In the genomic region with DNA sequence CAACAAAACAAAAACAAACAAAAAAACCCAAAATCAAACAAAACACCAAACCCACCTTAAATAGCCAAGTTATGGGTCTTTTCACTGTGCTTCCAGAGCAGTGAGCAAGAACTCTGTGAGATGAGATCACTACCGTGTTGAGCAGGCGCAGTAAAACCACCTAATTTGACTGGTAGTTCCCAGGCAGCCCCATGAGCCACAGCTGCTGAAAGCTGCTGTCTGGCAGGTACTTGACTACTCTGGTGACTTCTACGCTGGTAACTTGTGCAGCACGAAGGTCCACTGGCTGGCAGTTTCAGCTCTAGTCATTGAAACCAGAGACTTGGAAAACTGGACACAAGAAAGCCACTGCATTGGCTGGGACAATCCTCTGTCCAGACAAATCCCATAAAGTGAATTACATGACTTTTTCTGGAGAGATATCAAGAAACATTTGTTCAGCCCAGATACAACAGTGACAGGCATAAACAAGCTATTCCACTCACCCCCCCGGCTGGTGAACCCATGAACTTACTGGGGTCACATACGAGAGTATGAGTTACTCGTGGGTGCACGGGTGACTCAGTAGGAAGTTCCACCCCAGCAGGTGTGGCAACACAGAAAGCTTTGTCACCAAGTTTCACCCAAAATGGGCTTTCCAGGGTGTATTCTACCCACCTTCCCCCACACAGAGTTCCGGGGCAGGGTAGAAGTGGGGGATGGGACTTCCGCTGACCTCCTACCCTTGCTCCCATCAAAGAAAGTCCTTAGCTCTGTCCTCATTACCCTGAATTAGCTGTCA, we compare ENCODE assay signal across 12 mouse cellular contexts. TPM values are rescaled to one million over a fixed set of nuclear protein-coding genes. Genes with fewer than 3 reads are reported as not detected.
A peak's percentile ranks its signal among the peaks of the same experiment; 100 is the strongest.
DNase-seq lines count a peak whose midpoint lies in the region; ATAC-seq and TF ChIP-seq lines count a peak whose summit lies in the region.
"Had no signal": no experiment of that assay in that cellular context is flagged by ENCODE, and none has a peak within 500 bp of the region (broad histone marks: within the 10 kb centered on the region; RNA-seq: fewer than 3 reads in every experiment).

No protein-coding gene starts in this region.

- H3K9me3 ChIP-seq in CH12.LX (replicated peaks; ENCODE audit: low read length), result peaks cover 24% of the 10 kb centered on the region
- H3K9me3 ChIP-seq: heart, embryonic 15.5 days had no signal

- H3K4me1 ChIP-seq in CH12.LX (ENCODE audit: control insufficient read depth in 1 of 2, insufficient read depth in 2 of 2), result peaks cover 9 to 47% of the 10 kb centered on the region in 2 experiments
- H3K4me1 ChIP-seq: heart, embryonic 15.5 days had no signal

- TF ChIP-seq POLR2A in CH12.LX (IDR thresholded peaks at IDR 0.05; ENCODE audit: low read depth, low read length), result peak; percentile 60

- DNase-seq in heart, adult 11 months, result peak; percentile 84
- no peak for DNase-seq in heart, postnatal 4 days
- peak; percentile 97 for DNase-seq in CH12.LX (ENCODE audit: extremely low read depth)
- DNase-seq in splenic B cell, adult 2 months (ENCODE audit: low read depth, low spot score), result peak; percentile 95
- DNase-seq in cerebellum, adult 11 months, result no peak
- DNase-seq in cerebellum, adult 9-11 months, result no peak
- DNase-seq: lung, embryonic 14.5 days had no signal

- peak; percentile 95 for TF ChIP-seq EP300 in CH12.LX (IDR thresholded peaks at IDR 0.05; ENCODE audit: low read length)

- in situ Hi-C loops in CH12.LX (cut with MboI; ENCODE audit: low pct_ligation_motif_present, low pct_unique_long_range_greater_than_20kb, low sequenced_read_pairs), result no loop called here

- peak; percentile 16 for TF ChIP-seq RAD21 in CH12.LX (IDR thresholded peaks at IDR 0.05; ENCODE audit: low read depth, low read length)

- peaks cover 21 to 25% of the 10 kb centered on the region in 2 experiments for H3K36me3 ChIP-seq in CH12.LX (replicated peaks in 1 of 2; ENCODE audit: control insufficient read depth in 1 of 2, insufficient read depth in 1 of 2, low read length in 1 of 2)
- H3K36me3 ChIP-seq in splenic B cell, adult 2 months (ENCODE audit: control insufficient read depth, insufficient read depth, low read length, poor library complexity, severe bottlenecking), result no peaks in the 10 kb centered on the region
- H3K36me3 ChIP-seq: heart, embryonic 15.5 days had no signal

- peaks cover 2% of the 10 kb centered on the region for H3K79me2 ChIP-seq in CH12.LX (replicated peaks; ENCODE audit: control insufficient read depth, extremely low read depth, insufficient read depth, poor library complexity, severe bottlenecking)

- no peaks in the 10 kb centered on the region for H3K27me3 ChIP-seq in CH12.LX (replicated peaks)
- H3K27me3 ChIP-seq in splenic B cell, adult 2 months (ENCODE audit: control insufficient read depth, insufficient read depth, low read length, poor library complexity, severe bottlenecking), result no peaks in the 10 kb centered on the region
- H3K27me3 ChIP-seq: heart, embryonic 15.5 days had no signal

- peak overlapping the region; percentile 98 for H3K27ac ChIP-seq in CH12.LX (ENCODE audit: insufficient read depth, low read depth)
- H3K27ac ChIP-seq: heart, embryonic 15.5 days had no signal

- ATAC-seq in inflammation-experienced regulatory T-cells, adult 6 months, result peak; percentile 73
- ATAC-seq in erythroblast, adult 5-6 weeks (replicated peaks; ENCODE audit: low FRiP score, poor library complexity, severe bottlenecking), result no peak
- ATAC-seq: forebrain, embryonic 14.5 days; intestine, postnatal 0 days had no signal

- no peak for TF ChIP-seq CTCF in CH12.LX (conservative IDR thresholded peaks at IDR 0.05 in 1 of 2, IDR thresholded peaks at IDR 0.05 in 1 of 2; ENCODE audit: low read depth in 2 of 2, low read length in 2 of 2)

- dilution Hi-C loops in CH12.LX (cut with MboI; ENCODE audit: extremely low pct_ligation_motif_present, extremely low pct_unique_long_range_greater_than_20kb, low sequenced_read_pairs), result no loop called here

- H3K4me2 ChIP-seq in CH12.LX (ENCODE audit: insufficient read depth, low read depth, poor library complexity, severe bottlenecking), result peak overlapping the region; percentile 80
- H3K4me2 ChIP-seq: heart, embryonic 15.5 days; lung, embryonic 14.5 days had no signal

- peak overlapping the region in 2 of 3 experiments; percentile 49 to 52 for H3K4me3 ChIP-seq in CH12.LX (replicated peaks in 1 of 3; ENCODE audit: low read depth in 2 of 3, low read length in 2 of 3, poor library complexity in 1 of 3)
- H3K4me3 ChIP-seq: heart, embryonic 15.5 days had no signal

- peak overlapping the region; percentile 73 for H3K9ac ChIP-seq in CH12.LX (ENCODE audit: insufficient read depth, low read depth)
- H3K9ac ChIP-seq: heart, embryonic 15.5 days; lung, embryonic 14.5 days had no signal

TF ChIP-seq in CH12.LX, 34 proteins besides CTCF, POLR2A, EP300 and RAD21:
- TF ChIP-seq ZKSCAN1 (IDR thresholded peaks at IDR 0.05; ENCODE audit: borderline replicate concordance, low read depth, low read length) (no peak), ZC3H11A (IDR thresholded peaks at IDR 0.05; ENCODE audit: low read depth, low read length) (no peak), MEF2A (IDR thresholded peaks at IDR 0.05; ENCODE audit: borderline replicate concordance, low read depth, low read length) (peak; percentile 97), JUND (conservative IDR thresholded peaks at IDR 0.05; ENCODE audit: low read depth, low read length) (peak; percentile 84), NRF1 (IDR thresholded peaks at IDR 0.05; ENCODE audit: low read depth, low read length) (peak; percentile 85), HCFC1 (IDR thresholded peaks at IDR 0.05; ENCODE audit: low read depth, low read length) (peak; percentile 60; the same call in 1 of the 2 replicates), SMC3 (IDR thresholded peaks at IDR 0.05; ENCODE audit: low read depth, low read length) (peak; percentile 35), KAT2A (IDR thresholded peaks at IDR 0.05; ENCODE audit: insufficient replicate concordance, low read length) (no peak), JUN (IDR thresholded peaks at IDR 0.05; ENCODE audit: insufficient read depth, low read depth, low read length) (peak; percentile 94), MAX (IDR thresholded peaks at IDR 0.05; ENCODE audit: low read length) (peak; percentile 63; the same call in 1 of the 2 replicates), PAX5 (IDR thresholded peaks at IDR 0.05; ENCODE audit: low read length) (no peak), GABPA (IDR thresholded peaks at IDR 0.05; ENCODE audit: insufficient replicate concordance, low read depth, low read length) (no peak), MYC (IDR thresholded peaks at IDR 0.05; ENCODE audit: low read depth, low read length) (peak; percentile 73; the same call in 1 of the 2 replicates), MAZ (IDR thresholded peaks at IDR 0.05; ENCODE audit: low read depth, low read length) (peak; percentile 85; the same call in 1 of the 2 replicates), NELFE (IDR thresholded peaks at IDR 0.05; ENCODE audit: low read depth, low read length) (peak; percentile 63; the same call in 1 of the 2 replicates), ELF1 (IDR thresholded peaks at IDR 0.05; ENCODE audit: low read depth, low read length) (peak; percentile 77), POLR2AphosphoS2 (IDR thresholded peaks at IDR 0.05; ENCODE audit: low read depth, low read length) (peak; percentile 87; the same call in 1 of the 2 replicates), TBP (conservative IDR thresholded peaks at IDR 0.05; ENCODE audit: low read depth, low read length) (peak; percentile 89), MAFK (IDR thresholded peaks at IDR 0.05; ENCODE audit: insufficient replicate concordance, low read length) (peak; percentile 84), USF2 (conservative IDR thresholded peaks at IDR 0.05; ENCODE audit: low read depth, low read length) (no peak), RCOR1 (conservative IDR thresholded peaks at IDR 0.05; ENCODE audit: low read depth, low read length) (peak; percentile 78), E2F4 (IDR thresholded peaks at IDR 0.05; ENCODE audit: insufficient replicate concordance, low read depth, low read length) (no peak), SIN3A (IDR thresholded peaks at IDR 0.05; ENCODE audit: low read length) (peak; percentile 94), UBTF (IDR thresholded peaks at IDR 0.05; ENCODE audit: low read depth, low read length) (no peak), ZNF384 (IDR thresholded peaks at IDR 0.05; ENCODE audit: low read depth, low read length) (peak; percentile 40), IRF4 (IDR thresholded peaks at IDR 0.05; ENCODE audit: low read depth, low read length) (peak; percentile 90), USF1 (IDR thresholded peaks at IDR 0.05; ENCODE audit: low read depth, low read length) (no peak), ZMIZ1 (IDR thresholded peaks at IDR 0.05; ENCODE audit: low read depth, low read length) (peak; percentile 23; the same call in 1 of the 2 replicates), BHLHE40 (IDR thresholded peaks at IDR 0.05; ENCODE audit: low read depth, low read length) (peak; percentile 91), TCF12 (IDR thresholded peaks at IDR 0.05; ENCODE audit: low read depth, low read length) (peak; percentile 98), CHD2 (IDR thresholded peaks at IDR 0.05; ENCODE audit: low read length) (peak; percentile 98), CHD1 (IDR thresholded peaks at IDR 0.05; ENCODE audit: low read depth, low read length) (peak; percentile 81; the same call in 1 of the 2 replicates), MXI1 (IDR thresholded peaks at IDR 0.05; ENCODE audit: low read depth, low read length) (peak; percentile 74), ETS1 (conservative IDR thresholded peaks at IDR 0.05; ENCODE audit: low read depth, low read length) (peak; percentile 95)

RNA-seq across cellular contexts. Expression of gene Fbxo11, which starts 47.0 kb away (rescaled TPM):
- total RNA-seq in heart, postnatal 4 days (2021), result 10 to 100 TPM; 48.7 to 49.0 TPM
- total RNA-seq in CH12.LX (2012; rRNA removed) (32.1 and 37.6 TPM in 2 replicates), CH12.LX (2014; rRNA removed) (53.9 and 61.0 TPM in 2 replicates)
- polyA plus RNA-seq in CH12.LX (2012; ENCODE audit: insufficient read length, low read depth), result 61.8 and 67.6 TPM in 2 replicates
- polyA plus RNA-seq in inflammation-experienced regulatory T-cells, adult 6 months (2017; shearing (Covaris generic)), result 10 to 100 TPM; 15.8 to 26.4 (median 17.9) TPM
- total RNA-seq in erythroblast, adult 5-6 weeks (2015; ENCODE audit: low replicate concordance), result 11.5 and 13.2 TPM in 2 replicates
- total RNA-seq in erythroblast, adult 5-6 weeks (2017; ENCODE audit: low replicate concordance), result 5.7 and 8.7 TPM in 2 replicates

Comparison
In these comparisons a context has a peak if more than half of its experiments do, and no peak if none do; other contexts are left out.
1. DNase-seq: peak in heart, adult 11 months (single experiment), CH12.LX (single experiment) and splenic B cell, adult 2 months (single experiment); none in heart, postnatal 4 days (single experiment), cerebellum, adult 11 months (single experiment) and cerebellum, adult 9-11 months (single experiment).